Mouse (Mus musculus) kidney, postnatal 36 days (tissue): ENCODE data around the gene Abhd11.
"Not testable (repeated sequence)": the region's sequence is repeated elsewhere in the genome, so short reads cannot be mapped to it uniquely, and the experiment has no call there.

ENCODE experiments used
- DNase-seq, 2 experiments: peaks; one replicate each; pipeline ENCODE4 v3.0.0; 2021 to 2022; ENCODE audit warnings: mixed read lengths in 2 of 2

Abhd11 gene

GRCm38 (mm10) chr5:135008671-135009589 is at the start of gene Abhd11:
Gene Abhd11, plus strand, starts transcription at chr5:135009152.
- DNase-seq, result peak; percentile 100

GRCm38 (mm10) chr5:134960430-134960829 is 48.5 kb upstream of the Abhd11 start:
- no peak for DNase-seq

DNA sequence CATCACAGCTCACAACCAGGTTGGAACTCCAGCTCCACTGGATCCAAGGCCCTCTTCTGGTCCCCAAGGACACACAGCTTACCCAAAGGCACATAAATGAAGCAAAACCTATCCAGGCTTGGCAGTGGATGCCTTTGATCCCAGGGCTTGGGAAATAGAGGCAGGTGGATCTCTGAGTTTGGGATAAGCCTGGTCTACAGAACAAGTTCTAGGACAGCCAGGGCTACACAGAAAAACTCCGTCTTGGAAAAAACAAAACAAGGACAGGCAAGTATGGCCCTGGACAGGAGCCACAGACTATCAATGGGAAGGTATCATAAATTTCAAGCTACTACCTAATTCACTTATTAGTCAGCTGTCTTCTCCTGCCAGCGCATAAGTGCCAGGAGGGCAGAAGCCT is 47.4 kb upstream of the Abhd11 start:
- DNase-seq, result no peak

DNA sequence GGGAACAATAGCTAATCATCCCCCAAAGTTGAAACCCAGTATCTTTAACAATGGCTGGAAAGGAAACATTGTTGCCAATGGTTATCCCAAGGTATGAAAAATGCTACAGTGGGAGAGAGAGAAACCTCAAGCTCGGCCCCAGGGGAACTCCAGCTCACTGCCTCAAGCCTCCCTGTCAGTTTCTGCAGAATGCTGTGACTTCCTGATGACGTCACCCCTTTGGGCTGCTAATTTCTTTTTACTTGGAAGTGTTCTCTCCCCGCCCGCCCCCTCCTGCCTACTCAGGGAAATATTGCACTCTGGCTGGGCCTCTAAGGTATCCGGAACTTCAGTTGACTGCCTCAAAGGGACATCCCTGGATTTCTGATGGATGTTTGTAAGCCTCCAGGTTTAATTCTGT is 45.4 kb upstream of the Abhd11 start:
- peak; percentile 55 to 69 for DNase-seq

- DNase-seq, result not testable (repeated sequence)
Measured at GRCm38 (mm10) chr5:134964655-134965054, 44.3 kb upstream of the Abhd11 start.

- DNase-seq, result peak; percentile 79 to 88
Measured at GRCm38 (mm10) chr5:134965473-134965851, 43.5 kb upstream of the Abhd11 start.

DNA sequence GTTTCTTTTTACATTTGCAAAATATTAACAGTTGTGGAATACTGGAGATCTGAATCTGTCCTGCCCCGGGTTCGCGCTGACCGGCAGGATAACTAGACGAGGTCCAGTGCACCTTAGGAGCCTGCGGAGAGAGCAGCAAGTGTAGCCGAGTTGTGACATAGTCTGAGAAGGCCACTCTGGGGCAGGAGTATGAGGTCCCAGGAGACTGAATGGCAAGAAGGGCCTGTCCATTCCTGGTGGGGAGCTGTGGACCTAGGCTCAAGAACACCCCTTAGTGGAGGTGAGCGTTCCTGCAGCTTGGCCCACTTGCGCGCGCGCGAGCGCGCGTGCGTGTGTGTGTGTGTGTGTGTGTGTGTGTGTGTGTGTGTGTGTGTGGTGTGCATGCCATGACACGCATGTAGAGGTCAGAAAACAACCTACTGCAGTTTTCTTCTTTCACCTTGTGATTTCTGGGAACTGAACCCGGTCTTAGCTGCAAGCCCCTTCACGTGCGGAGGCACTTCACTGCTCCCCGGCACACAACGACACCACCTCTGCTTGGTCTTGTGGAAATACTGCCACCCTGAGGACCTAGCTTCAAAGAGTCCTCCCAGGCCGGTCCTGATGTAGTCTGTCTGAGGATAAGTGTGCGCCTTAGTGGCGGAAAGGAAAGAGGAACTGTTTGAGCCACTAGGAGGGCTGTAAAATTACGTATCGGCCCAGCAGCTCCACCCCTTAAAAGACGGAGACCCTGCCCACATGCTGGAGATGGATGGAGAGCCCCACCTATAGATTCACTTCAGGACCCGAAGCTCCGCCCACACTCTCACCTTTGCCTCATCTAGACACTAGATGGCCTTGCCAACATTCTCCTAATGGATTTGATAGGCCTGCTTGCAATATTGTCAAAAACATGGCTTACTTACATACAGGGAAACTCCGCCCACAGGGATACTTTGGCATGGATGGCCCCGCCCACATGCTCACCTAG is 42.8 kb upstream of the Abhd11 start:
- peak; percentile 54 to 64 for DNase-seq

DNA sequence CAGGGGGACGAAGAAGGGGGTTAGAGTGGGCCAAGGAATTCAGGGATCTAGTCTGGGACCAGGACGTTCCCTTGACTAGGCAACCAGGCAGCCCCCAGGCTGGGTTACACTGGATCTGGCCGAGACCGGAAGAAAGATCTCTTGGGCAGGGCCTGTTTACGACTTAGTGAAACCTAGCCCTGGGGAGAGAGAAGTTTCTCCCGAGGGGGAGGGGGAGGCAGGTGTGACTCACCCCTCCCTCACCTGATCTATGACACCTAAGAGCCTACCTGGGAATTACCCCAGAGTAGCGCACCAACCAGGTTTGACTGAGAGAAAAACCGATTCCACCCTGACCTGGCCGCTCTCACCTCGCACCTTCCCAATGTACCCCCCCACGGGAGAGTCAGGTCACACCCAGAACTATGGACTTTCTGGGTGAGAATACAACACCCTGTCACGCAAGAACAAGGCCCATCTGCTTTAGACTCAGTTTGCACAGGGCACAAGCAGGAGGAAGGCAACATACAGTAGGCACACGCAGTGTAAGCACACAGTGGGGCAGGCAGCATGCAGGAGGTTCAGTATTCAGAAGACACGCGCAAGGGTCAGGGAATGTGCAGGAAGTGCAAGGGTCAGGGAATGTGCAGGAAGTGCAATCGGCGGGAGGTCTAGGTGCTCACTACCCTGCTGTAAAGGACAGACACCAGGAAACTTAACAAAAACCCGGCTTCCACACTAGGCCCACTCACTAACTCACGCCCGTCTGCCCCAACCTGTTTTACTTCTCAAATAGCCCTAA is 41.6 kb upstream of the Abhd11 start:
- DNase-seq, result no peak

- DNase-seq, result no peak
Measured at GRCm38 (mm10) chr5:134970671-134971070, 38.3 kb upstream of the Abhd11 start.

GRCm38 (mm10) chr5:134973081-134973480 is 35.9 kb upstream of the Abhd11 start:
- no peak for DNase-seq

DNA sequence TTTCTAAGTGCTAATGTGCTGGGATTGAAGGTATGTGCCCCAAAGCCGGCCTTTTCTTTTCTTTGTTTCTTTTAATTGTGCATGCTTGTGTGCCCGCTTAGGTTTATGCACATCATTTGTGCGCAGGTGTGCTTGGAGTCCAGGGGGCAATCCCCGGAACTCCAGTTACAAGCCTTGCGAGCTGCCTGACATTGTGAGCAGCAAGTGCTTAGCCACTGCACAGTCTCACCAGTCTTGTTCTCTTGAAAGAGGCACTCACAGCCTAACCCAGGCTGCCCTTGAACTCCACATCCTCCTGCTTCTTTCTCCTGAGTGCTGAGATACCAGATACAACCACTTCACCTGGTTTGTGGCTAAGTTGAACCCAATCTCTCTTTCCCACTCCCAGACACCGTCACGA is 35.4 kb upstream of the Abhd11 start:
- no peak for DNase-seq

DNA sequence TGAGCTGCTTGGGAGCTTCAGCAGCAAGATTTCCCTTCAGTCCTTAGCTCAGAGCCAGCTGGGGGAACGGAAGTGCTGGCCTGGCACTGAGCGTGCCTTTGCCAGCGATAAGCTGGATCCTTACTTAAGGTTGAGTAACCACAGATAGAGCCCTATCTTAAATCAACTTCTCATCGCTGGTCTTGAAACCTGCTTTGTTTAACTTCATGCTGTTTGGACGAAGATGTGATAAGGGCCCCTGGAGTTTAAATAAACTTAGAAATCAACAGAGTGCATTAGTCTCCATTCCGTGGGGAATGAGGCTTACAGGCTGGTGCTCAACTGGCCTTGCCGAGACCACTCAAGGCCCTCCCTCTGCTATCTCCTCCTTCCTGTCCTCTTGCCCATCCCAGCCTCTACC is 34.7 kb upstream of the Abhd11 start:
- no peak for DNase-seq

DNA sequence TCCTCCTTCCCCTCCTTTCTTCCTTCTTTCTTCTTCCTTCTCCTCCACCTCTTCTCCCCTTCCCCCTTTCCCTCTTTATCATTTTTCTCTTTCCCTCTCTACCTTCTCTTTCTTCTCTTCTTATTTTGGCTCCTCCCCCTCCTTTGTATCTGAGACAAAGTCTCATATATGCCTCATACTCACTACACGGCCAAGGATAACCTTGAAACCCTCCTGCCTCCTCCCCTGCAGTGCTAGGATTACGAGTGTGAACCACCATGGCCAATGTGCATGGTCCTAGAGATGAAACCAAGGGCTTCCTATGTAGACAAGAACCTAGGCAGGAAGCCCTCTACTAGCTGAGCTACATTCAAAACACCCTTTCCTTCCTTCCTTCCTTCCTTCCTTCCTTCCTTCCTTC is 34.0 kb upstream of the Abhd11 start:
- DNase-seq, result no peak

- no peak for DNase-seq
Measured at GRCm38 (mm10) chr5:134976164-134976563, 32.8 kb upstream of the Abhd11 start.

DNA sequence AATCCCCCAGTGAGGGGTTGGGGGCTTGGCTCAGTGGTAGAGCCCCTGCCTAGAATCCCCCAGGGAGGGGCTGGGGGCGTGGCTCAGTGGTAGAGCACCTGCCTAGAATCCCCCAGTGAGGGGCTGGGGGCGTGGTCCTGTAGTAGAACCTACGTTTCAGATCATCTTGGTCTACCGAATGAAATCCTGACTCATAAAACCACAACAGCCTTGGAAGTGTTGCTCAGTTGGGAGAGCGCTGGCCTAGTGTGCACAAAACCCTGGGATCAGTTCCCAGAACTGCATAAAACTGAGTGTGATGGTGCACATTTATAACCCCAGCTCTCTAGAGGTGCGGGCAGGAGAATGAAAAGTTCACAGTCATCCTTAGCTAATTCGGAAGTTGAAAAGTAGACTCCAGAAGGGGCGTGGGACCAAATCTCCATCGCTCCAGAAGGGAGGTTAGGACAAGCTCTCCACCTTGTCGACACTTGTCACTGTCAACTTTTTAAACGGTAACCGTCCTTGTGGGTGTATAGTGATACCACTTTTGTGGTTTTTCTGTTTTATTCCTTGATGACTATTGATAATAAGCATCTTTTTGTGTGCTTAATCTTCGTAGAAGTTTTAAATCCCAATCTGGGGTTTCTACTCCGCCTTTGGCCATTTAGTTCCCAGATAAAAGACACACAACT is 32.2 kb upstream of the Abhd11 start:
- DNase-seq, result no peak

GRCm38 (mm10) chr5:134977837-134978236 is 31.1 kb upstream of the Abhd11 start:
- DNase-seq, result no peak

DNA sequence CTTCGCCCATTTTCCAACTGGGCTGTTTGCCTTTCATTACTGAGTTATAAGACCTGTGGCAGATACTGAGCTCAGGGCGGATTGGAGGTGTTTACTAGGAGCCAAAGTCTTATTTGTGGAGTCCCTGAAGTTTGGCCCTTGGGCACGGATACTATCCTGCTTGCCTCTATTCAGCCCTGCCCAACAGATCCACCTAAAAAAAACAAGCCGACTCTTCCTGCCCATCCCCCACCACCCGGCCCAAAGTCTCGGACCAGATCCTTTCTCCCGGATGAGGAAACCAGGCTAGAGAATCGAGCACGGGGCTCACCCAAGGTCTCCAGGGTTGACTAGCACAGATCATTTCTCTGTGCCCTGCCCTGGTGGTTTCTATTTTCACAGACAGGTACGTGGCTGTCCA is 27.8 kb upstream of the Abhd11 start:
- DNase-seq, result peak in 1 of 2 experiments; percentile 67

- no peak for DNase-seq
Measured at GRCm38 (mm10) chr5:134983111-134983510, 25.8 kb upstream of the Abhd11 start.

DNA sequence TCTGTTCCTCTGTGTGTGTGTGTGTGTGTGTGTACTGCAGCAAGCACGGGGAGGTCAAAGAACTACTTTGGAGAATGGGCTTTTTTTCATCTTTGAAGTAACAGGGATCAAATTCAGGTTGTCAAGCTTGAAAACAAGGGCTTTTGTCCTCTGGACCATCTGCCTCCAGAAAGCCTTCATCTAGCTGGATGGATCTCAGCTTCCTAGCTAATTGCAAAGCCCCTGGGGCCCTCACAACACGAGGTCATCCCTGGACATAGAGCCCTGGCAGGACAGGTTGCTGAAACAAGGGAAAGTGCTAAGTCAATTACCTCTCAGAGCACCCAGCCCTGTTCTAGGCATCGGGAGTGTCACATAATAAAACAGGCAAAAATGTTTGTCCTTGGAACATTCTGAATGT is 25.2 kb upstream of the Abhd11 start:
- no peak for DNase-seq

DNA sequence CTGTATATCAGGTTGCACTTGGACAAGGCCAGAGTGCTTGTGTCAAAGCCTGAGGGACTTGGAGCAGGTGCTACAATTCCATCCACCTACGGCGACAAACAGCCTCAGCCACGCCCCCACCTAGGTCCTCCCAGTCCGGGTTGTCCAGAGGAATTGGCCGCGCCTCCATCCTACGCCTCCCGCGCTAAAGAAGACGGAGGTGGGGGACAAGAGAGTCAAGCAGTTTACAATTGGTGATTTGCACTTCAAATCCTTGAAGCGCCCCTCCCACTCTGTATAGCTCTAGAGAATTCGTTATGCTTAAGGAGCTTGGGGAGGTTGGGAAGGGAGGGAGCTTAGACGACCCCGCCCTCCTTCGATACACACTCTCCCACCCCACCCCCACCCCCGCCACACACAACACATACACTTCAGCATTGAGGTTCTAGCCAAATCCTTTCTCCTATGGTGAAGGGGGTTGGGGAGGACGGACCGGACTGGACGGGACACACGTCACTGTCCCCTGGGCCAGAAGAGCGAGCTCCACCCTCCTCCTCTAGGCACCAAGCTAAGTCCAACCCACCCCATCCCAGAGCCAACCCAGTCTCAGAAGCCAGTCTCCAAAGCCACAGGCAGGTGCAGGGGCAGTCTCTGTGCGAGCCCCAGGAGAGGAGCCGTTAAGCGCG is 23.2 kb upstream of the Abhd11 start, which contains the start of gene Cldn3:
Cldn3 (plus strand) TSS at position 582 of the 665 bp plus-strand sequence.
- peak; percentile 83 to 87 for DNase-seq
